Mouse (Mus musculus) gastrocnemius, postnatal 36 days (tissue): ENCODE data around the gene Emilin2. TPM values are rescaled to one million over a fixed set of nuclear protein-coding genes. Genes with fewer than 3 reads are reported as not detected.

Experiments used
- DNase-seq, 2 experiments: peaks; one replicate each; pipeline ENCODE4 v3.0.0; 2022
- intact Hi-C: fragments of 180-260 bp; cut with DNase I; formaldehyde crosslinking; loops from one replicate; pipeline ENCODE4 v1.15.1; 2025
- total RNA-seq, 2 experiments: library from RNA; stranded (reverse); gene quantifications; 2 replicates each; pipeline ENCODE4 v1.2.3; 2021

Emilin2 gene
- total RNA-seq, 2 experiments from 2014 or later, result 6.6 to 6.7 TPM

GRCm38 (mm10) chr17:71268152-71268551 lies 43.6 kb downstream of the Emilin2 start:
- intact Hi-C loops, result no loop called here
- DNase-seq, result no peak

GRCm38 (mm10) chr17:71267374-71267773 lies 44.4 kb downstream of the Emilin2 start:
- intact Hi-C loops, result no loop called here
- no peak for DNase-seq

- DNase-seq, result no peak
- intact Hi-C loops, result no loop called here
Measured at GRCm38 (mm10) chr17:71265336-71266051, 46.3 kb downstream of the Emilin2 start.

- intact Hi-C loops, result no loop called here
- no peak for DNase-seq
Measured at GRCm38 (mm10) chr17:71264739-71265138, 47.0 kb downstream of the Emilin2 start.

GRCm38 (mm10) chr17:71263136-71263535 lies 48.6 kb downstream of the Emilin2 start:
- no peak for DNase-seq
- intact Hi-C loops, result no loop called here

GRCm38 (mm10) chr17:71260658-71261057 lies 51.1 kb downstream of the Emilin2 start:
- intact Hi-C loops, result no loop called here
- DNase-seq, result no peak

GRCm38 (mm10) chr17:71259727-71260126 lies 52.1 kb downstream of the Emilin2 start:
- DNase-seq, result peak in 1 of 2 experiments; percentile 48
- intact Hi-C loops, result no loop called here

GRCm38 (mm10) chr17:71256806-71257536 lies 54.8 kb downstream of the Emilin2 start:
- intact Hi-C loops, result no loop called here
- DNase-seq, result no peak

- no peak for DNase-seq
- intact Hi-C loops, result no loop called here
Measured at GRCm38 (mm10) chr17:71256068-71256615, 55.6 kb downstream of the Emilin2 start.

GRCm38 (mm10) chr17:71254736-71255135 lies 57.0 kb downstream of the Emilin2 start:
- peak in 1 of 2 experiments; percentile 35 for DNase-seq
- intact Hi-C loops, result no loop called here

GRCm38 (mm10) chr17:71254106-71254505 lies 57.7 kb downstream of the Emilin2 start:
- no peak for DNase-seq
- intact Hi-C loops, result no loop called here

- intact Hi-C loops, result loop anchor here (1.0 kb wide), 1 partner anchor 58 kb away; the partner anchor contains the start of gene Emilin2
- no peak for DNase-seq
Measured at GRCm38 (mm10) chr17:71253391-71253790, 58.4 kb downstream of the Emilin2 start.

GRCm38 (mm10) chr17:71252101-71252500 lies 59.7 kb downstream of the Emilin2 start:
- intact Hi-C loops, result no loop called here
- no peak for DNase-seq

GRCm38 (mm10) chr17:71251601-71252001 lies 60.2 kb downstream of the Emilin2 start:
- no peak for DNase-seq
- intact Hi-C loops, result no loop called here

- intact Hi-C loops, result no loop called here
- DNase-seq, result no peak
Measured at GRCm38 (mm10) chr17:71250819-71251600, 60.8 kb downstream of the Emilin2 start.

GRCm38 (mm10) chr17:71250046-71250445 lies 61.7 kb downstream of the Emilin2 start:
- DNase-seq, result no peak
- intact Hi-C loops, result no loop called here

- no peak for DNase-seq
- intact Hi-C loops, result no loop called here
Measured at GRCm38 (mm10) chr17:71248963-71249362, 62.8 kb downstream of the Emilin2 start.

GRCm38 (mm10) chr17:71246022-71246421 lies 65.8 kb downstream of the Emilin2 start:
- intact Hi-C loops, result no loop called here
- no peak for DNase-seq

- intact Hi-C loops, result no loop called here
- DNase-seq, result no peak
Measured at GRCm38 (mm10) chr17:71245133-71245532, 66.6 kb downstream of the Emilin2 start.

- no peak for DNase-seq
- intact Hi-C loops, result no loop called here
Measured at GRCm38 (mm10) chr17:71242666-71243065, 69.1 kb downstream of the Emilin2 start.

GRCm38 (mm10) chr17:71240811-71241210 lies 71.0 kb downstream of the Emilin2 start:
- intact Hi-C loops, result no loop called here

More at GRCm38 (mm10) chr17:71240811-71241210, 71.0 kb downstream of the Emilin2 start:
- no peak for DNase-seq
